Mouse (Mus musculus): ENCODE measurements around the gene AU040320.

GRCm38 (mm10) chr4:126763483-126763882, 10.1 kb downstream of the AU040320 start:
- TF ChIP-seq CHD2 (IDR thresholded peaks at IDR 0.05; ENCODE audit: low read length) (no peak), CTCF (conservative IDR thresholded peaks at IDR 0.05 in 1 of 2, IDR thresholded peaks at IDR 0.05 in 1 of 2; ENCODE audit: low read depth in 2 of 2, low read length in 2 of 2) (no peak)
